Mouse (Mus musculus) spleen, adult 2 months (tissue): Measurements from ENCODE around the gene Hmox2.

ENCODE experiments used
- CTCF ChIP-seq: fragments of 200-500 bp; IDR thresholded peaks from 2 replicates; pipeline ENCODE4 v1.5.1; 2011; ENCODE audit warnings: mild to moderate bottlenecking, inconsistent platforms; ENCODE audit not compliant: insufficient read depth, insufficient read length, insufficient replicate concordance; ENCODE audit errors: extremely low read depth
- POLR2A ChIP-seq: fragments of 200-500 bp; IDR thresholded peaks from 2 replicates; pipeline ENCODE4 v1.6.1; 2011; ENCODE audit warnings: low read depth, low read length, inconsistent platforms

DNA sequence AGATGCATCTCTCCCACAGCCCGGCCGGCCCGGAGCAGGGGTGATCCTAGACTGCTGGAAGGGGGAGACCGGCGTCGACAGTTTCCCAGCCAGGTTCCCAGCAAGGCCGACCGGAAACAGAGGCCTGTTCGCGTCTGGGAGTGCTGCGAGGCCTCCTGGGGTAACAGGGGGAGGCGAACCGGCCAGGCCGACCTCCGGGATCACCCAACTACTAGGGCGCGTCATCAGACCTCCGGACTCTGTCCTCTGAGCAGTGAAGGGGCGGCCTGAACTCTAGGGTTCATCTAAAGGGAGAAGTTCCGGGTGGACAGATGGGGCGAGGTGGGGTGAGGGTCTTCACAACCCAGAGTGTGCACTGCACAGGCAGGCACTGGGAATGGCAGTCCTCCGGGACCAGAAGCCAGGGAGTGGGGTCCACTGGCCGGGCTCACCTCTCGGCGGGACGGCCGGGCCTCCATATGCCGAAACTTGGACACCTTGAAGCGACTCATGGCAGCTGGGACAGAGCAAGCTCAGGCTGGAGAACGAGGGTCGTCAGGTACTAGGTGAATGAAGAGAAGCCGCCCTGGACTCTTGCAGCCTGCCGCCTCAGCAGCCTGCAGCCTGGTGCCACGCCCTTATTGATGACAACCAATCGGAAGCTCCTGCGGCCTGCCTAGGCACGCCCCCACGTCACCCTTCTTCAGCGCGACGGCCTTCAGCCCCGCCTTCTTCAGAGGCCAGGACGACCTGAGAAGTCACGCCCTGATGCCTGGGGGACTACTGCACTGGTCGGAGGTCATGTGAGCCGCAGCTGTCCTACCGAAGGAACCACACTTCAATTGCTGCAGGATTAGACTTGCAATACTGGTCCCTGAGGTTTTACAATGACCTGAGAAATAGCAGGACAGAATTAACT lies 46.8 kb upstream of the Hmox2 start, which contains the start of gene Coro7:
- no peak for TF ChIP-seq CTCF
- peak; percentile 59; the same call in 1 of the 2 replicates for TF ChIP-seq POLR2A
